Comparison of ENCODE assay signal across 23 mouse cellular contexts in the genomic region with DNA sequence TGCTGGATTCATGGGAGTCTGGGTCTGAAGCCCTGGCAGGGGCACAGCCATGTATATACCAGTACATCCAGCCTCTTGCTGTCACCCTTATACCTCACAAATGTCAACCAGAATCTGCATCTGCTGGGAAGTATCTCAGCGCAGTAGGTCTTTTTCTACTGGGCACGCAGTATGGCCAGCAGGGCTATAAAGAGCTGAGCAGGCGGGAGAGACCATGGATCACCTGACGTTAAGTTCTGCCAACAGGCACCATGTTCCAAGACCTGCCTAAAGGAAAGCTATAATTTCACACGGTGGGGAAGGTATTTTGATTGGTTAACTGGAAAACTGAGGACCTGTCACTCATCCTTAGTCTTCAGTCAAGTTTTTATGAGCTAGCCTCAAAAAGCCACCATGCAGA. TPM values are rescaled to one million over a fixed set of nuclear protein-coding genes. Genes with fewer than 3 reads are reported as not detected.
DNase-seq lines count a peak whose midpoint lies in the region; TF ChIP-seq lines count a peak whose summit lies in the region.
"Had no signal": no experiment of that assay in that cellular context is flagged by ENCODE, and none has a peak within 500 bp of the region (broad histone marks: within the 10 kb centered on the region; RNA-seq: fewer than 3 reads in every experiment).

No protein-coding gene starts in this region.

- no peak for TF ChIP-seq CTCF in gastrocnemius, adult 2 months (IDR thresholded peaks at IDR 0.05)
- no peak for TF ChIP-seq CTCF in MEL (IDR thresholded peaks at IDR 0.05 in 2 of 3, conservative IDR thresholded peaks at IDR 0.05 in 1 of 3; ENCODE audit: control insufficient read depth in 1 of 3, insufficient read depth in 1 of 3, low read depth in 2 of 3, low read length in 3 of 3, poor library complexity in 1 of 3, severe bottlenecking in 1 of 3)

- TF ChIP-seq RAD21 in MEL (IDR thresholded peaks at IDR 0.05; ENCODE audit: low read depth, low read length) = no peak

- H3K4me3 ChIP-seq in gastrocnemius, adult 2 months = no peak overlapping the region
- H3K4me3 ChIP-seq in MEL (ENCODE audit: control insufficient read depth in 1 of 2, insufficient read depth in 1 of 2, low read depth in 2 of 2, low read length in 2 of 2) = no peak overlapping the region
- H3K4me3 ChIP-seq: forebrain, embryonic 10.5 days; forebrain, embryonic 13.5 days; hindbrain, embryonic 12.5 days had no signal

- peak overlapping the region; percentile 74 for H3K27ac ChIP-seq in gastrocnemius, adult 2 months
- no peak overlapping the region for H3K27ac ChIP-seq in MEL (ENCODE audit: control insufficient read depth, low read depth, low read length)
- H3K27ac ChIP-seq: forebrain, embryonic 10.5 days; forebrain, embryonic 13.5 days; hindbrain, embryonic 12.5 days; hindbrain, postnatal 0 days had no signal

- TF ChIP-seq EP300 in MEL (IDR thresholded peaks at IDR 0.05; ENCODE audit: low read depth in 1 of 2, low read length in 2 of 2) = no peak

- no peaks in the 10 kb centered on the region for H3K27me3 ChIP-seq in MEL (ENCODE audit: control insufficient read depth in 1 of 2, insufficient read depth in 2 of 2, low read length in 2 of 2)
- H3K27me3 ChIP-seq: forebrain, embryonic 13.5 days; hindbrain, embryonic 12.5 days; Patski had no signal

- no peaks in the 10 kb centered on the region for H3K4me1 ChIP-seq in MEL (ENCODE audit: control insufficient read depth in 1 of 2, insufficient read depth in 2 of 2, low read length in 2 of 2)

- no peaks in the 10 kb centered on the region for H3K9me3 ChIP-seq in MEL (replicated peaks; ENCODE audit: insufficient read depth, low read length)
- H3K9me3 ChIP-seq: forebrain, embryonic 10.5 days; forebrain, embryonic 13.5 days; hindbrain, embryonic 12.5 days had no signal

- H3K79me2 ChIP-seq in MEL (ENCODE audit: control insufficient read depth, insufficient read depth, low read length, poor library complexity) = no peaks in the 10 kb centered on the region

- TF ChIP-seq POLR2A in MEL (IDR thresholded peaks at IDR 0.05; ENCODE audit: control insufficient read depth in 1 of 2, insufficient read depth in 1 of 2, low read depth in 1 of 2, low read length in 2 of 2, poor library complexity in 1 of 2) = no peak

- H3K36me3 ChIP-seq in MEL (ENCODE audit: control insufficient read depth in 1 of 2, insufficient read depth in 2 of 2, low read length in 2 of 2) = peaks cover 0 to 10% of the 10 kb centered on the region in 2 experiments; a peak in 2 of 4 replicates

- intact Hi-C loops in gastrocnemius, adult 2 months (cut with DNase I) = no loop called here

- no peak overlapping the region for H3K9ac ChIP-seq in MEL (ENCODE audit: control insufficient read depth, low read depth, low read length, poor library complexity, severe bottlenecking)
- H3K9ac ChIP-seq: forebrain, embryonic 13.5 days; hindbrain, embryonic 12.5 days had no signal

- DNase-seq in embryo, embryonic 10 days (ENCODE audit: low spot score) = peak; percentile 2
- DNase-seq in embryo, embryonic 9.5 days (ENCODE audit: extremely low spot score) = no peak
- DNase-seq in gastrocnemius, adult 2 months = peak; percentile 64
- DNase-seq in gastrocnemius, postnatal 4 days (ENCODE audit: low spot score in 2 of 2) = no peak
- no peak for DNase-seq in MEL (ENCODE audit: low read depth, low spot score)
- no peak for DNase-seq in testis, postnatal 14 days (ENCODE audit: low spot score)
- DNase-seq: adrenal gland, postnatal 10 days; adrenal gland, postnatal 36 days; cerebellum, adult 11-12 months; cerebellum, adult 8-10 months; cerebellum, postnatal 10 days; cerebellum, postnatal 36 days; gastrocnemius, postnatal 36 days; heart, adult 11 months; kidney, adult 18-20 months had no signal

TF ChIP-seq in MEL, 35 proteins besides CTCF, POLR2A, EP300 and RAD21:
- TF ChIP-seq TBP (IDR thresholded peaks at IDR 0.05; ENCODE audit: low read depth, low read length) (no peak), ETS1 (IDR thresholded peaks at IDR 0.05; ENCODE audit: low read depth, low read length) (no peak), ZKSCAN1 (IDR thresholded peaks at IDR 0.05; ENCODE audit: low read depth, low read length) (peak; percentile 66; the same call in 1 of the 2 replicates)

RNA-seq across cellular contexts. Expression of a gene that starts 11.3 kb away (rescaled TPM):
- total RNA-seq in gastrocnemius, adult 2 months (2021) = under 1 TPM in 1 of 2 experiments, not detected in 1; 0.15 TPM
- under 1 TPM in 1 of 2 experiments, not detected in 1; 0.25 TPM for total RNA-seq in gastrocnemius, postnatal 4 days (2021)
- not detected in 2 replicates for total RNA-seq in MEL (2012; rRNA removed)
- polyA plus RNA-seq in MEL (2012; ENCODE audit: insufficient read depth in 1 of 2, insufficient read length in 2 of 2, low read depth in 1 of 2, low replicate concordance in 2 of 2, missing spikeins in 1 of 2) = not detected
- total RNA-seq: adrenal gland, adult 18-20 months; adrenal gland, postnatal 36 days; hematopoietic stem cell, adult 5-6 weeks had no signal
- polyA plus RNA-seq: heart, embryonic 11.5 days; Patski had no signal

RNA-seq across cellular contexts. Expression of a gene that starts 23.4 kb away (rescaled TPM):
- total RNA-seq in gastrocnemius, adult 2 months (2021) = 100 to 1,000 TPM; 117 to 161 TPM
- 100 to 1,000 TPM; 123 to 124 TPM for total RNA-seq in gastrocnemius, postnatal 4 days (2021)
- 17.0 and 17.1 TPM in 2 replicates for total RNA-seq in MEL (2012; rRNA removed)
- 100 to 1,000 TPM in 1 of 2 experiments, 10 to 100 TPM in 1; 52.9 to 186 TPM for polyA plus RNA-seq in MEL (2012; ENCODE audit: insufficient read depth in 1 of 2, insufficient read length in 2 of 2, low read depth in 1 of 2, low replicate concordance in 2 of 2, missing spikeins in 1 of 2)

RNA-seq across cellular contexts. Expression of a gene that starts 45.7 kb away (rescaled TPM):
- 1 to 10 TPM; 4.0 to 7.2 TPM for total RNA-seq in gastrocnemius, adult 2 months (2021)
- total RNA-seq in gastrocnemius, postnatal 4 days (2021) = 10 to 100 TPM; 32.1 to 35.9 TPM
- 2.9 and 3.0 TPM in 2 replicates for total RNA-seq in MEL (2012; rRNA removed)
- polyA plus RNA-seq in MEL (2012; ENCODE audit: insufficient read depth in 1 of 2, insufficient read length in 2 of 2, low read depth in 1 of 2, low replicate concordance in 2 of 2, missing spikeins in 1 of 2) = 1 to 10 TPM in 1 of 2 experiments, not detected in 1; 6.4 TPM

RNA-seq across cellular contexts. Expression of a gene that starts 46.6 kb away (rescaled TPM):
- 100 to 1,000 TPM; 133 to 164 TPM for total RNA-seq in gastrocnemius, adult 2 months (2021)
- 10 to 100 TPM; 41.8 to 44.1 TPM for total RNA-seq in gastrocnemius, postnatal 4 days (2021)
- total RNA-seq in MEL (2012; rRNA removed) = 7.3 and 7.6 TPM in 2 replicates
- polyA plus RNA-seq in MEL (2012; ENCODE audit: insufficient read depth in 1 of 2, insufficient read length in 2 of 2, low read depth in 1 of 2, low replicate concordance in 2 of 2, missing spikeins in 1 of 2) = 10 to 100 TPM in 1 of 2 experiments, not detected in 1; 14.7 TPM

Comparison
In these comparisons a context has a peak if more than half of its experiments do, and no peak if none do; other contexts are left out.
1. DNase-seq: peak in embryo, embryonic 10 days (single experiment) and gastrocnemius, adult 2 months (single experiment); none in embryo, embryonic 9.5 days (single experiment), gastrocnemius, postnatal 4 days (0 of 2), MEL (single experiment) and testis, postnatal 14 days (single experiment).